Comparison of ENCODE assay signal across 19 mouse cellular contexts in the genomic region with DNA sequence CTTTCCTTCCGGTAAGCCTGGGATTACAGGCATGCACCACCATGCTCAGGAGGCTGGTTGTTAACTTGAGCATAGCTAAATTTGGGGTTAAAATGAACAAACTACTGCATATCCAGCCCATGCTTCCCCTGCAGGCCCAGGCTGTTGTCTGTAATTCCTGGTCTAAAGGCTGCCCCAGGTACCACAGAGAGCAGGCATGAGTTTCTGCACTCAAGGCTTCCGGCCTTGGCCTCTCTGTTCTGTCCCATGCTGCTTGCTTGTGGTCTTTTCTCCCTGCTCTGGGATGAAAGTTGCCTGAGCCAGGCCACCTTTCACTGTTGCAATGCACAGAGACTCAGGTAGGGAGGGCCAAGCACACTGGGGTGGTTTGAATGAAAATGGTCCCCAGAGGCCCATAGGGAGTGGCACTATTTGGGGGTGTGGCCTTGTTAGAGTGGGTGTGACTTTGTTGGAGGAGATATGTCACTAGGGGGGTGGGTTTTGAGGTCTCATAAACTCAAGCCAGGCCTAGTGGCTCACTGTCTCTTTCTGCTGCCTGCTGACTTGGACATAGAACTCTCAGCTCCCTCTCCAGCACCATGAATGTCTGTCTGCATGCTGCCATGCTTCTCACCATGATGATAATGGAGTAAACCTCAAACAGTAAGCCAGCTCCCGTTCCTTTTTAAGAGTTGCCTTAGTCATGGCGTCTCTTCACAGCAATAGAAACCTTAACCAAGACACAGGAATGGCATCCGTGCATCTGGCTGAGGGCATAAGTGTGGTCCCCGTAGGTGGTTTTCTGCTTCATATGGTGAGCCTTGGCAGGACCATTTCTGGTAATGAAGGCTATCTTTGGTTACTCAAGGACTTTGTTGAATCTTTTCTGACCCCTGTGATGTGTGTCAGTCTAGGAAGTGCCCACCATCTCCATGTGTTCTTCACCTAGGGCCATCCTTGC.
"Had no signal": no experiment of that assay in that cellular context is flagged by ENCODE, and none has a peak within 500 bp of the region (broad histone marks: within the 10 kb centered on the region; RNA-seq: fewer than 3 reads in every experiment).

No protein-coding gene starts in this region.

- H3K9me3 ChIP-seq: limb, embryonic 12.5 days; limb, embryonic 15.5 days; liver, embryonic 15.5 days; midbrain, embryonic 13.5 days; stomach, embryonic 15.5 days had no signal

- DNase-seq: kidney, adult 18-20 months; kidney, adult 9 months; kidney, postnatal 14 days; kidney, postnatal 4 days; left cerebral cortex, postnatal 4 days; lung, embryonic 14.5 days; right cerebral cortex, adult 18-20 months; right cerebral cortex, postnatal 14 days; spleen, adult 18-20 months; thymus, postnatal 36 days had no signal

- H3K27ac ChIP-seq: limb, embryonic 12.5 days; limb, embryonic 15.5 days; liver, embryonic 15.5 days; macrophage; midbrain, embryonic 13.5 days; stomach, embryonic 15.5 days had no signal

- ATAC-seq: intestine, embryonic 16.5 days; lung, postnatal 0 days; midbrain, embryonic 13.5 days; midbrain, embryonic 16.5 days had no signal

- H3K4me2 ChIP-seq: limb, embryonic 12.5 days; limb, embryonic 15.5 days; liver, embryonic 15.5 days; lung, embryonic 14.5 days; midbrain, embryonic 13.5 days; stomach, embryonic 15.5 days had no signal

- H3K4me3 ChIP-seq: limb, embryonic 12.5 days; limb, embryonic 15.5 days; liver, embryonic 15.5 days; midbrain, embryonic 13.5 days; stomach, embryonic 15.5 days had no signal

- H3K9ac ChIP-seq: limb, embryonic 12.5 days; limb, embryonic 15.5 days; liver, embryonic 15.5 days; lung, embryonic 14.5 days; midbrain, embryonic 13.5 days; stomach, embryonic 15.5 days had no signal

- H3K36me3 ChIP-seq: limb, embryonic 12.5 days; limb, embryonic 15.5 days; liver, embryonic 15.5 days; midbrain, embryonic 13.5 days; stomach, embryonic 15.5 days had no signal

- H3K27me3 ChIP-seq: limb, embryonic 12.5 days; limb, embryonic 15.5 days; stomach, embryonic 15.5 days had no signal

- H3K4me1 ChIP-seq: stomach, embryonic 15.5 days had no signal
